Mouse (Mus musculus): Measurements from ENCODE around the gene Rassf1. TPM values are rescaled to one million over a fixed set of nuclear protein-coding genes. Genes with fewer than 3 reads are reported as not detected.

Rassf1 gene
- total RNA-seq, 1 experiment from 2014 or later = 83.9 TPM

DNA sequence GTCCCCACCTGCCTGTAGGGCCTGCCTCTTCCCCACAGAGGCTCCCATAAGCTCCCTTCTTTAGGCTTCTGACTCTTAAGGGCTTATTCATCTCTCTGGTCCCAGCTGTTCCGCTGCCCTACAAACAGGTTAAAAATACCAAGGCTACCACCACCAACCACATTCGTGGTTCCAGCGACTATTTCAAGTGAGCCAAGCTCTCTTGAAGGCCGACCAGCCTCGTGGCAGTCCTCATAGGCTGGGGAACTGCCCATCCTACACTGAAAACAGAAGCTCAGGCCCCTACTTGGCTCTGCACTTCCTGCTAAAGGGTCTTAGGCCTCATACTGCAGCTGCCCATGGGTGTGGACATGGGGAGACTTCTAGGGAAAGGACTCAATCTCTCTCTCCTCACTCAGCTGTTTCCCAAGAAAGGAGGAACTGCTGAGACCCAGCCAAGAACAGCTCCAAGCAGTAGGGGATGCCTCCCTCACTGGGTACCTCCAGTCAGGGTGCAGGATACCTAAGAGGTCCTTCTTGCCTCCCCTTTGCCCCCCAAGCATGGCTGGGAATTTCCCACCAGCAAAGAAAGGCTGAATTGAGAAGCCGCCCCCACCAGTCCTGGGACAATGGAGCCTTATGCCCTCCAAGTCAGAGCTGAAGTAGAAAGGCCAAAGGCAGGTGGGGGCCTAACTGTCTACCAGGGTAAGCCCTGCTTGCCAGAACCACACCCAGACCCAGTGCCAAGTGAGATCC is 60.3 kb downstream of the Rassf1 start:
- ATAC-seq (replicated peaks; ENCODE audit: insufficient number of reproducible peaks, low FRiP score, low TSS enrichment, poor library complexity, severe bottlenecking) = no peak

Other genes with a start within 250 kb of the Rassf1 start
- gene Hemk1, start 213.2 kb upstream of the Rassf1 start, total RNA-seq (2017) = 4.7 to 6.5 TPM (median 5.1 TPM) in 3 replicates
- gene 6430571L13Rik, start 211.0 kb upstream of the Rassf1 start, total RNA-seq (2017) = not detected in 3 replicates
- not detected in 3 replicates for gene Cacna2d2, start 151.9 kb upstream of the Rassf1 start, total RNA-seq (2017)
- gene Tmem115, start 17.6 kb upstream of the Rassf1 start, total RNA-seq (2017) = 19.0 to 26.5 TPM (median 21.7 TPM) in 3 replicates
- gene Cyb561d2, start 9.4 kb upstream of the Rassf1 start, total RNA-seq (2017) = 8.0 to 27.2 TPM (median 14.4 TPM) in 3 replicates
- 17.4 to 20.5 TPM (median 18.7 TPM) in 3 replicates for gene Nprl2, start 9.3 kb upstream of the Rassf1 start, total RNA-seq (2017)
- 3.2 to 4.0 TPM in 2 of 3 replicates, not detected in the other for gene Zmynd10, start 4.3 kb upstream of the Rassf1 start, total RNA-seq (2017)
- 16.0 to 23.9 TPM (median 21.4 TPM) in 3 replicates for gene Tusc2, start 11.7 kb downstream of the Rassf1 start, total RNA-seq (2017)
- 1.1 to 2.5 TPM (median 2.3 TPM) in 3 replicates for gene Hyal2, start 16.4 kb downstream of the Rassf1 start, total RNA-seq (2017)
- 0.86 to 2.0 TPM in 2 of 3 replicates, not detected in the other for gene Hyal1, start 25.4 kb downstream of the Rassf1 start, total RNA-seq (2017)
- 3.6 to 5.4 TPM (median 5.4 TPM) in 3 replicates for gene Naa80, start 27.3 kb downstream of the Rassf1 start, total RNA-seq (2017)
- gene Hyal3, start 29.3 kb downstream of the Rassf1 start, total RNA-seq (2017) = 1.4 TPM in 1 of 3 replicates, not detected in the others
- gene Ifrd2, start 36.1 kb downstream of the Rassf1 start, total RNA-seq (2017) = 5.5 to 11.1 TPM (median 8.8 TPM) in 3 replicates
- 0.10 TPM in 1 of 3 replicates, not detected in the others for gene Sema3b, start 57.7 kb downstream of the Rassf1 start, total RNA-seq (2017)
- gene Gnai2, start 83.8 kb downstream of the Rassf1 start, total RNA-seq (2017) = 646 to 794 TPM (median 705 TPM) in 3 replicates
- not detected in 3 replicates for gene Slc38a3, start 118.0 kb downstream of the Rassf1 start, total RNA-seq (2017)
- gene Gnat1, start 128.2 kb downstream of the Rassf1 start, total RNA-seq (2017) = 1.8 TPM in 1 of 3 replicates, not detected in the others
- gene Sema3f, start 158.9 kb downstream of the Rassf1 start, total RNA-seq (2017) = not detected in 3 replicates
- 339 to 489 TPM (median 412 TPM) in 3 replicates for gene Rbm5, start 219.4 kb downstream of the Rassf1 start, total RNA-seq (2017)